Mouse (Mus musculus): ENCODE measurements around the gene Kank3.
A peak's percentile ranks its signal among the peaks of the same experiment; 100 is the strongest.

Kank3 gene

GRCm38 (mm10) chr17:33810334-33811141 is at the start of gene Kank3:
Kank3 (plus strand) TSS chr17:33810519.
- peak; percentile 63 for DNase-seq

GRCm38 (mm10) chr17:33766389-33766788 is 43.9 kb upstream of the Kank3 start:
- no peak for DNase-seq

- DNase-seq: no peak
Observed at GRCm38 (mm10) chr17:33771617-33772016, 38.7 kb upstream of the Kank3 start.

GRCm38 (mm10) chr17:33773426-33773825 is 36.9 kb upstream of the Kank3 start:
- no peak for DNase-seq

- no peak for DNase-seq
Observed at GRCm38 (mm10) chr17:33773871-33774572, 36.3 kb upstream of the Kank3 start.

GRCm38 (mm10) chr17:33774573-33775155 is 35.7 kb upstream of the Kank3 start:
- DNase-seq: no peak

GRCm38 (mm10) chr17:33775287-33775686 is 35.0 kb upstream of the Kank3 start:
- no peak for DNase-seq

- DNase-seq: peak; percentile 28
Observed at GRCm38 (mm10) chr17:33779271-33779966, 30.9 kb upstream of the Kank3 start.

GRCm38 (mm10) chr17:33779967-33780295 is 30.4 kb upstream of the Kank3 start:
- DNase-seq: no peak

GRCm38 (mm10) chr17:33780431-33780830 is 29.9 kb upstream of the Kank3 start:
- no peak for DNase-seq

- peak; percentile 4 for DNase-seq
Observed at GRCm38 (mm10) chr17:33781124-33781977, 29.0 kb upstream of the Kank3 start, which contains the start of gene Angptl4. Angptl4 (minus strand) TSS chr17:33781830.

- no peak for DNase-seq
Observed at GRCm38 (mm10) chr17:33782067-33782466, 28.3 kb upstream of the Kank3 start.

GRCm38 (mm10) chr17:33783408-33783807 is 26.9 kb upstream of the Kank3 start:
- no peak for DNase-seq

GRCm38 (mm10) chr17:33784939-33785338 is 25.4 kb upstream of the Kank3 start:
- DNase-seq: no peak

GRCm38 (mm10) chr17:33786375-33786774 is 23.9 kb upstream of the Kank3 start:
- DNase-seq: no peak

GRCm38 (mm10) chr17:33788732-33789131 is 21.6 kb upstream of the Kank3 start:
- DNase-seq: no peak

GRCm38 (mm10) chr17:33798306-33798705 is 12.0 kb upstream of the Kank3 start:
- no peak for DNase-seq

- DNase-seq: no peak
Observed at GRCm38 (mm10) chr17:33799277-33799676, 11.0 kb upstream of the Kank3 start.

- DNase-seq: no peak
Observed at GRCm38 (mm10) chr17:33802221-33802620, 8.1 kb upstream of the Kank3 start.

- DNase-seq: no peak
Observed at GRCm38 (mm10) chr17:33804205-33804604, 6.1 kb upstream of the Kank3 start.

- no peak for DNase-seq
Observed at GRCm38 (mm10) chr17:33804745-33805144, 5.6 kb upstream of the Kank3 start.

- DNase-seq: no peak
Observed at GRCm38 (mm10) chr17:33807181-33807888, 3.0 kb upstream of the Kank3 start.
